Mouse (Mus musculus): ENCODE results near the gene Srl. TPM values are rescaled to one million over a fixed set of nuclear protein-coding genes. Genes with fewer than 3 reads are reported as not detected.

Srl gene
- polyA plus RNA-seq, 1 experiment = 12.6 TPM

GRCm38 (mm10) chr16:4503495-4503894 is 38.1 kb downstream of the Srl start:
- Histone ChIP-seq H3K4me3 (replicated peaks; ENCODE audit: extremely low read depth, low read depth, low read length) (no peak overlapping the region), H3K4me1 (ENCODE audit: control insufficient read depth, insufficient read depth, low read length) (no peaks in the 10 kb centered on the region)
- no peak for DNase-seq
- WGBS = 94% methylated on average over 1 of the region's 1 CpGs
- TF ChIP-seq CTCF (IDR thresholded peaks at IDR 0.05; ENCODE audit: insufficient read depth, low read length) = no peak
- no peak for TF ChIP-seq POLR2A (IDR thresholded peaks at IDR 0.05; ENCODE audit: borderline replicate concordance, extremely low read depth, low read depth, low read length)

GRCm38 (mm10) chr16:4502568-4502967 is 39.0 kb downstream of the Srl start:
- Histone ChIP-seq H3K4me1 (ENCODE audit: control insufficient read depth, insufficient read depth, low read length) (no peaks in the 10 kb centered on the region), H3K4me3 (replicated peaks; ENCODE audit: extremely low read depth, low read depth, low read length) (no peak overlapping the region)
- DNase-seq = no peak
- TF ChIP-seq POLR2A (IDR thresholded peaks at IDR 0.05; ENCODE audit: borderline replicate concordance, extremely low read depth, low read depth, low read length) (no peak), CTCF (IDR thresholded peaks at IDR 0.05; ENCODE audit: insufficient read depth, low read length) (no peak)

GRCm38 (mm10) chr16:4501703-4502102 is 39.9 kb downstream of the Srl start:
- no peaks in the 10 kb centered on the region for H3K4me1 ChIP-seq (ENCODE audit: control insufficient read depth, insufficient read depth, low read length)
- 79% methylated on average over 3 of the region's 3 CpGs for WGBS

GRCm38 (mm10) chr16:4500598-4501385 is 40.8 kb downstream of the Srl start:
- no peaks in the 10 kb centered on the region for H3K4me1 ChIP-seq (ENCODE audit: control insufficient read depth, insufficient read depth, low read length)
- H3K4me3 ChIP-seq (replicated peaks; ENCODE audit: extremely low read depth, low read depth, low read length) = no peak overlapping the region
- DNase-seq = no peak
- WGBS = 70% methylated on average over 8 of the region's 8 CpGs
- no peak for TF ChIP-seq POLR2A (IDR thresholded peaks at IDR 0.05; ENCODE audit: borderline replicate concordance, extremely low read depth, low read depth, low read length)
- no peak for TF ChIP-seq CTCF (IDR thresholded peaks at IDR 0.05; ENCODE audit: insufficient read depth, low read length)

More at GRCm38 (mm10) chr16:4501703-4502102, 39.9 kb downstream of the Srl start:
- no peak for DNase-seq
- no peak overlapping the region for H3K4me3 ChIP-seq (replicated peaks; ENCODE audit: extremely low read depth, low read depth, low read length)
- no peak for TF ChIP-seq POLR2A (IDR thresholded peaks at IDR 0.05; ENCODE audit: borderline replicate concordance, extremely low read depth, low read depth, low read length)
- no peak for TF ChIP-seq CTCF (IDR thresholded peaks at IDR 0.05; ENCODE audit: insufficient read depth, low read length)

GRCm38 (mm10) chr16:4497762-4498607 is 43.6 kb downstream of the Srl start:
- WGBS = 56% methylated on average over 8 of the region's 8 CpGs
- H3K4me3 ChIP-seq (replicated peaks; ENCODE audit: extremely low read depth, low read depth, low read length) = no peak overlapping the region
- no peak for DNase-seq
- TF ChIP-seq POLR2A (IDR thresholded peaks at IDR 0.05; ENCODE audit: borderline replicate concordance, extremely low read depth, low read depth, low read length) (no peak), CTCF (IDR thresholded peaks at IDR 0.05; ENCODE audit: insufficient read depth, low read length) (no peak)
- no peaks in the 10 kb centered on the region for H3K4me1 ChIP-seq (ENCODE audit: control insufficient read depth, insufficient read depth, low read length)

- Histone ChIP-seq H3K4me1 (ENCODE audit: control insufficient read depth, insufficient read depth, low read length) (no peaks in the 10 kb centered on the region), H3K4me3 (replicated peaks; ENCODE audit: extremely low read depth, low read depth, low read length) (no peak overlapping the region)
- TF ChIP-seq CTCF (IDR thresholded peaks at IDR 0.05; ENCODE audit: insufficient read depth, low read length) (no peak), POLR2A (IDR thresholded peaks at IDR 0.05; ENCODE audit: borderline replicate concordance, extremely low read depth, low read depth, low read length) (no peak)
- DNase-seq = no peak
- 81% methylated on average over 3 of the region's 3 CpGs for WGBS
Observed at GRCm38 (mm10) chr16:4496470-4496869, 45.1 kb downstream of the Srl start.

GRCm38 (mm10) chr16:4495861-4496260 is 45.8 kb downstream of the Srl start:
- 75% methylated on average over 5 of the region's 5 CpGs for WGBS
- H3K4me1 ChIP-seq (ENCODE audit: control insufficient read depth, insufficient read depth, low read length) = no peaks in the 10 kb centered on the region
- TF ChIP-seq POLR2A (IDR thresholded peaks at IDR 0.05; ENCODE audit: borderline replicate concordance, extremely low read depth, low read depth, low read length) (no peak), CTCF (IDR thresholded peaks at IDR 0.05; ENCODE audit: insufficient read depth, low read length) (no peak)
- DNase-seq = no peak
- H3K4me3 ChIP-seq (replicated peaks; ENCODE audit: extremely low read depth, low read depth, low read length) = no peak overlapping the region

- H3K4me3 ChIP-seq (replicated peaks; ENCODE audit: extremely low read depth, low read depth, low read length) = no peak overlapping the region
- no peaks in the 10 kb centered on the region for H3K4me1 ChIP-seq (ENCODE audit: control insufficient read depth, insufficient read depth, low read length)
- no peak for DNase-seq
- WGBS = 45% methylated on average over 2 of the region's 2 CpGs
- TF ChIP-seq CTCF (IDR thresholded peaks at IDR 0.05; ENCODE audit: insufficient read depth, low read length) = no peak
- TF ChIP-seq POLR2A (IDR thresholded peaks at IDR 0.05; ENCODE audit: borderline replicate concordance, extremely low read depth, low read depth, low read length) = no peak
Observed at GRCm38 (mm10) chr16:4492777-4493563, 48.6 kb downstream of the Srl start.

GRCm38 (mm10) chr16:4489114-4489624 is 52.4 kb downstream of the Srl start:
- TF ChIP-seq CTCF (IDR thresholded peaks at IDR 0.05; ENCODE audit: insufficient read depth, low read length) (peak; percentile 91), POLR2A (IDR thresholded peaks at IDR 0.05; ENCODE audit: borderline replicate concordance, extremely low read depth, low read depth, low read length) (peak; percentile 39; the same call in 1 of the 2 replicates)
- peak; percentile 94 for DNase-seq
- WGBS = 34% methylated on average over 11 of the region's 11 CpGs
- Histone ChIP-seq H3K4me1 (ENCODE audit: control insufficient read depth, insufficient read depth, low read length) (no peaks in the 10 kb centered on the region), H3K4me3 (replicated peaks; ENCODE audit: extremely low read depth, low read depth, low read length) (no peak overlapping the region)
